Mouse (Mus musculus) megakaryocyte, adult 5-6 weeks (primary cell): ENCODE data around the gene Mif. TPM values are rescaled to one million over a fixed set of nuclear protein-coding genes. Genes with fewer than 3 reads are reported as not detected.
A peak's percentile ranks its signal among the peaks of the same experiment; 100 is the strongest.

Experiments used
- ATAC-seq: 2 replicates; pipeline ENCODE4 v1.8.0; 2016; ENCODE audit warnings: mild to moderate bottlenecking, inconsistent platforms; ENCODE audit not compliant: poor library complexity, severe bottlenecking
- total RNA-seq, 2 experiments: library from RNA; stranded (forward) in 1 of 2; stranded (reverse) in 1 of 2; fragments of 153-499, 151-499 nt in 1 of 2; fragments of 221-1000, 200-1000 nt in 1 of 2; gene quantifications; 2 replicates each; pipeline versions ENCODE4 v1.2.3 to v1.2.4; 2015 to 2017

Mif gene
- total RNA-seq, 2 experiments from 2014 or later: 68.9 to 87.4 TPM

- ATAC-seq: no peak
These were observed 13.6 kb upstream of the Mif start for GRCm38 (mm10) chr10:75873543-75874170.

GRCm38 (mm10) chr10:75872915-75873542 lies 13.0 kb upstream of the Mif start:
- ATAC-seq: peak; percentile 35; the same call in 1 of the 2 replicates

DNA sequence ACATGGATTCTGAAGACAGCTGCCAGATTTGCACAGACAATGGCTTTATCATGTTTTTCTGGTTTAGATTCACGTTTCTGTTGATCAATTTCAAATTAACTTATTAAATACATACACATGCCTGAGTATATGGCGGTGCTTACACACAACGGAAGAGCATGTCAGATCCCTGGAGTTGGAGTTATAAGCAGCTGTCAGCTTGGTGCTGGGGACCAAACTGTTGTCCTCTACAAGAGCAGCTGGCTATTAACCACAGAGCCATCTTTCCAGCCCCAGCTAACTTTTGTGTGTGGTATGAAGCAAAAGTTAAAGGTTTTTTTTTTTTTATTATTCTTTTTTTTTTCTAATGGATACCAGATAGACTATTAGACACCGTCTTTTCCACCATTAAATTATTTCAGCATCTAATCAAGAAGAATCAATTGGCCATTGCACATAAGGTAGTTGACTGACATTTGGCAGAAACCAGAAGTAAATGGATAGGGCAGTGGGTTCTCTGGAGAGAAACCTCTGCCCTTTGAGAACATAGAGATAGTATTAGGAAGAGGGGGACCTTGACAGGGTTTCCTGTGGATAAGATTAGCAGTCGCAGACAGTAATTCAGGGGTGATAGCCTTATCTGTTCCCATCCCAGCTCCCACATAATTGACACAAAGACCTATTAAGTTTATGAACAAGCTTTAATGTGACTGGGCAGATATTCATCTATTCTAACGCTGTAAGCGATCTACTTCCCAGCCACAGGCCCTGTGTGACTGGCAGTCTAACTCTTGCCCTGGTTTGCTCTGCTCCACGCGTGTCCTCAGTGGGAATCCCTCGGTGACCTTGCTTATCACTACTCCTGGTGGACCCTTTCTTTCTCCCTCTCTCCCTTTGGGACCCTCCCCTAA lies 12.2 kb upstream of the Mif start:
- ATAC-seq: peak; percentile 7; the same call in 1 of the 2 replicates

- ATAC-seq: no peak
These were observed 1.5 kb upstream of the Mif start for GRCm38 (mm10) chr10:75861587-75861986.

- peak; percentile 28; the same call in 1 of the 2 replicates for ATAC-seq
These were observed 706 bp upstream of the Mif start for GRCm38 (mm10) chr10:75860746-75861145.

DNA sequence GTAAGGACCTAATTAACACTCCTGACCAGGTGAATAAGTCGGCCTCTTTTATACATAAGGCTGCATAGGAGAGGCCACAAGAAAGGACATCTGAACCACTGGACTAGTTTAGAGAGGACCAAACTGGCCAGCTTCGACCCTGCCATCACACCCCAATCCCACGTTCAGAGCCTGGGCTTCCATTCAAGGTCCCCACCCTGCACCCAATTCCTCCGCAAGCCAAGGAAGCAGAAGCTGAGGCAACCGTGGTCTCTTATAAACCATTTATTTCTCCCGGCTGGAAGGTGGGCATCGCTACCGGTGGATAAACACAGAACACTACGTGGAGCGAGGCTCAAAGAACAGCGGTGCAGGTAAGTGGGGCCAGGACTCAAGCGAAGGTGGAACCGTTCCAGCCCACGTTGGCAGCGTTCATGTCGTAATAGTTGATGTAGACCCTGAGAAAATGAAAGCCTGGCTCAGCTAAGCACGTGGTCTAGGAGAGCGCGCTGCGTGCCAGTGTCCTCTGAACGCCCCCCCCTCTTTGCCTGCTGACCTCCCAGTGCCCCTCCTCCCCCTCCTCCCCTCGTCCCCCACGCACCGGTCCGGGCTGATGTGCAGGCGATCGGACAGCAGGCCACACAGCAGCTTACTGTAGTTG lies 813 bp downstream of the Mif start:
- ATAC-seq: 0 out of 2 replicates have a peak, but pooled peaks have one; percentile 1

DNA sequence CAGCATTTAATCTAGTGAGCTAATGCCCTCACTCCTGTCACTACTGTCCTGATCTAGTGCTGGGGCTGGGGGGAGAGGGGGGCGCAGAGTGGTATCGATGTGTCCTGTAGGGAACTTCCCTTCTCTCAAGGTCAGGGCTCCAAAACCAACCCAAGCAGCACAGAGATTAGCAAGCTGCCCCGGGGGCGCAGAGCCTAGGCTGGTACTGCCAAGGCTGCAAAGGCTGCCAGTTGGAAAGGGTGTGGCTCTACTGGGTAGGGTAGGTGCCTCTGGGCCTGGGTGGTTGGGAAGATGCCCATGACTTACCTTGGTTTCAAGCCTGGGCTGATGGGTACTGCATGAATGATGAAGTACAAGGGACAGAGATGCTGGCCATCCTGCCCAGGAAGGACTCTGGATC lies 2.4 kb downstream of the Mif start:
- no peak for ATAC-seq

GRCm38 (mm10) chr10:75856976-75857375 lies 3.1 kb downstream of the Mif start:
- ATAC-seq: no peak

DNA sequence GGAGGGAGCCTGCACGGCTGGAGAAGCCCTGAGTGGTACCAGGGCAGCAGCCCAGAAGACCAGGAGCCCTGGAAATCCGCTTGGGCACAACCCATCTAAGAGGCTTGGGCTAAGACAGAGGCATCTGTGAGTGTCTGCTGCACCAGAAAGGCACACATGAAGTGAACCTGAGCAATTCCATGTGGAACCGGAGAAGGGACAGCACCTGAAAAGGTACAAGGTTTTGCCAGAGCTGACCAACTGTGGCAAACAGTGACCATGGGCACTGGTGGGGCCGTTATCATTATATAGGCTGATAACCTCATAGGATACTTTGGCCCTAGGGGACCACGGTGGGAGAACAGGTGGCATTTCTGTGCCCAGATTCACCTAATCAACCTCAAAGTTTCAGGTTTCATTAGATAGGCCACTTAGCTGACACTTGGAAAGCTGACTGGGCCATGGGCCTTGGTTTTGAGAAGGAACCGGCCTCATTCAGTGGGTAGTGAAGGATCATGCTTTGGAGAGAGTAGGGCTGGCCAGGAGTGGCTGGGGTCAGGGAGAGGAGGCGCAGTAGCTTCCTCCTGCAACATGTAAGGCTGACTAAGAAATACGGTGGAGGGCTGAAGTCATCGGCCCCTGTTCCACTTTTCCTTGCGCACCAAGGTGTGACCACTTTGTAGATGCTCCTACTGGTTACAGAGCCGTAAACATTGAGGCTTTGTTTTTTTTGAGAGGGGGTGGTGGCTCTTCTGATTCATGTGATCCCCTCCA lies 3.7 kb downstream of the Mif start:
- no peak for ATAC-seq

DNA sequence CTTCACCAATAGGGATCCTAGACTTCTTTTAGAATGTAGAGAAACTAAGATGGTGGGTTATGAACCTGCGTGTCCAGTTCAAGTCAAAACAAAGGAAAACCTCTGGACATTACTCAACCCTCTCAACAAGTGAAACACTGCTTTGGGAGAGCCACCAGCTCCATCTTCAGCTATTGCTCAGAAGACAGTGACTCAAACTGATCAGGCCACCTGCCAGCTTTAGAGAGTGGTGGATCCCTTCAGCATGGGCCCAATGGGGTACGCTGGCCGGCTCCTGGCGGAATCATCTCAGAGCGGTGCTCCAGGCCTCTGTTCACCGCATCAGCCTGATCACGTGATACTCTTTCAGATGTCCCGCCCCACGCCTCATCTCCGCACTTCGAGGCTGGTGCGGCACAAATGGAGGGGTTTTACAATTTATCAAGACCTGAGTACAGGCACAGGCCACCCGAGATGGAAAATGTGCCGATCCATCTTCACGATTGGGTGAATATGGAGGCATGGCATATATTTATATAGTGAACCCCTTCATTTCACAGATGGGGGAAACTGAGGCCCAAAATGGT lies 4.5 kb downstream of the Mif start:
- no peak for ATAC-seq

DNA sequence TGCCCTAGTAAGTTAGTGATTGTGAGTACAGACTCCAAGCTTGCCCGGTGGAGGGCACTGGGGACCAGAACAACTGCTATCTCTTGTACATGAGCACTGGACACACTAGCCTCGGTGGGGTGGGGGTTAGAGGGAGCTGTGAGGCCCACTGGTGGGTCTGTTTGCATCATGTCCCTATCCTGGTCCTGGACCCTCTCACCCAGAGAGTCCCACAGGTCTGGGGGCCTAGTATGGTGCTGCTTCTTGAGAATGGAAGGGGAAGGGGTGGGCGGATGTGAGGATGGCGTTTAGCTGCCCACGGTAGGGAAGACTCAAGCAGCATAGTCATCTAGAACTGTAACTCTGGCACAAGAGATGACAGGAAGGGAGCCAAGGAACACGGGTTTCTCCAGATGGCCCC lies 5.2 kb downstream of the Mif start:
- ATAC-seq: no peak

DNA sequence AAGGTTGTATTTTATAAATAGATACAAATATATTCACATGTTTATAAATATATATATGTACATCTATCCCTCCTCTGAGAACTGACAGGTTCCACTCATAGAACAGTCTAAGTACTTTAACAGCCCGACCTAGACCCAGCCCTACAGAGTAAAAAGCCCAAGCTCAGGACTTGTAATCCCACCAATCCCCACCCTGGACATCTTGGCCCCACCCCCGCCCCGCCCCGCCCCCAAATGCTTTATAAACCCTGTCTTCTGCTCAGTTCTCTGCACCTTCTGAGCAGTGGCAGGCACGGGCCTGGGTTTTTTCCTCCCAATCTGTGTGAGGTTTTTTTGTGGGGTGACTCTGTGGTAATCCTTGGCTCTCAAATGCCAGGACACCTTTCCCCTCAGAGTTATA lies 5.9 kb downstream of the Mif start:
- no peak for ATAC-seq

DNA sequence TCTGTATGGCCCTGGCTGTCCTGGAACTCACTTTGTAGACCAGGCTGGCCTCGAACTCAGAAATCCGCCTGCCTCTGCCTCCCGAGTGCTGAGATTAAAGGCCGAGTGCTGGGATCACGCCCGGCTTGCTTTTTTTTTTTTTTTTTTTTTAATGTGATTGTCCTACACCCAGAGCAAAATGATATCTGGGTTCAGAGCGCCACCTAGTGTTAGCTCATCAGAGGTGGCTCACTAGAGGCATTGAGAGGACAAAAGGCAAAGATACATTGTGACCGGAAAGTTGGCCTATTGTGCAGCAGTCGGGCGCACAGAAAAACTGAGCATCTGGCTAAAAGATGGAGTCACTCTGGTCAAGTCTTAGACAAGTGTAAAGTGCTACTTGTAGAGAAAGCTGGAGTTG lies 6.6 kb downstream of the Mif start:
- peak; percentile 84 for ATAC-seq

GRCm38 (mm10) chr10:75852539-75853125 lies 7.4 kb downstream of the Mif start:
- no peak for ATAC-seq

DNA sequence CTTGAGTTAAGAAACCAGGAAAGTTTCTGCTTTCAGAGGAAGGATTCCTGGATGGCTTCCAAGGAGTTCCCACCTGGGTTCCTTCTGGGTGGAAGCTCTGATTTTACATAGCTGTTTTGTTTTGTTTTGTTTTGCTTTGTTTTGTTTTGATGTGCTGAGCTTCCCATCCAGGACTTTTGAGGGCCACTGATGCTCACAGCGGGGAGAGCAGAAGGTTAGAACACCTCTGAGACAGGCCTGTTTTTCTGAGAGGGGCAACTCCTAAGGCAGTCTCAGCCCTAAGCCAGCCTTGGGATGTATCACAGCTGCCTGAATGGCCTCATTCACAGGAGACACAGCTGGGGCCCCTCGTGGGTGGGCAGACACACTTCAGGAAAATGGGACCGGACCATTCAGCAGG lies 8.4 kb downstream of the Mif start:
- ATAC-seq: no peak

GRCm38 (mm10) chr10:75851076-75851475 lies 9.0 kb downstream of the Mif start:
- ATAC-seq: no peak

DNA sequence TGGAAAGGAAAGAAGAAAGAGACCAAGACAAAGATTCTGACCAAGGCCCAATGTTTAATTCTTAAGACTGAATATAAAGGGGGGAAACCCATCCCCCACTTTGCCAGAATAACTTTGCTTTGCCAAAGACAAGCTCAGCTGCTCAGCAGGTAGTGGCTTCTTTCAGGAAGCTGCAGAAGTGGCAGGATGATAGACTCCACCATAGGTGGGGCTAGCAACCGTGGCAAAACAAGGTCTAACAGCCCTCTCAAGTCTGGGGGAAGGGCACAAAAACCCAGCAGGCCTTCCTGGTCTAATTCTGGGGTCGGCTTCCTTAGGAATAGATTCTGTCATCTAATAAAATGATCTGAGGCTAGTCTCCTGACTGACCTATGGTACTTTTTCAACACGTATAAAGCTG lies 11.7 kb downstream of the Mif start:
- no peak for ATAC-seq

DNA sequence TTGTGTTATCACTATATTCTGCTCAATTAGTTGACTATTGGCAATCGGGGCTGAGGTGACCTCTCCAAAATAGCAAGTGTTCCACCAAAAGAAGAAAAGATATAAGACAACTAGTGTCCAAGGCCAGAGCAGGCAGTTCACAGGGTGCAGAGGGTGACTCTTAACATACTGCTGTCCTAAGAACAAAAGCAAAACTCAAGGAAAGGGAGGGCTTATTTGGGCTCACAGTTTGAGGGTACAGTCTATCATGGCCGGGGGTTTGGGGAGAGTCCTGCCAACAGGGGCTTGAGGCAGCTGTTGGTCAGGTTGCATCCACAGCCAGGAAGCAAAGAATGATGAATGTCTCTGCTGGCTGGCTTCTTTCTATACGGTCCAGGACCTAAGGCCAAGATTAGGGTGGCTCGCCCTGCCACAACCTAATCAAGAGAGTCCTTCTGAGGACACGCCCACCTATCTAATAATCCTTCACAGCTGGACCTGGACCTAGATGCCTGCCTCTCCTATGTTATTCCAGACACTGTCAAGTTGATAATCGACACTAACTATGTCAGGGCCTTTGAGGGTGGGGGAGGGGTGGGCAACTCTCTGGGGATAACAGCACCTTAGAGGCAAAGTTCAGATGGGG lies 14.6 kb downstream of the Mif start:
- ATAC-seq: no peak

- ATAC-seq: no peak
These were observed 15.2 kb downstream of the Mif start for GRCm38 (mm10) chr10:75844800-75845199.
